Mouse (Mus musculus): ENCODE results near the gene Zfp36l2.

The Zfp36l2 gene

GRCm38 (mm10) chr17:84179026-84179972 is 8.4 kb downstream of the Zfp36l2 start:
- in situ Hi-C loops (cut with MboI, MseI), result no loop called here

GRCm38 (mm10) chr17:84177481-84177880 is 10.3 kb downstream of the Zfp36l2 start:
- in situ Hi-C loops (cut with MboI, MseI), result no loop called here

GRCm38 (mm10) chr17:84176446-84176845 is 11.3 kb downstream of the Zfp36l2 start:
- in situ Hi-C loops (cut with MboI, MseI), result no loop called here

- in situ Hi-C loops (cut with MboI, MseI), result no loop called here
Observed at GRCm38 (mm10) chr17:84175196-84175595, 12.6 kb downstream of the Zfp36l2 start.

- in situ Hi-C loops (cut with MboI, MseI), result no loop called here
Observed at GRCm38 (mm10) chr17:84167377-84167776, 20.4 kb downstream of the Zfp36l2 start.

- in situ Hi-C loops (cut with MboI, MseI), result no loop called here
Observed at GRCm38 (mm10) chr17:84166135-84166860, 21.4 kb downstream of the Zfp36l2 start.

GRCm38 (mm10) chr17:84165735-84166134 is 22.0 kb downstream of the Zfp36l2 start:
- in situ Hi-C loops (cut with MboI, MseI), result no loop called here

- in situ Hi-C loops (cut with MboI, MseI), result no loop called here
Observed at GRCm38 (mm10) chr17:84164146-84164545, 23.6 kb downstream of the Zfp36l2 start.

- in situ Hi-C loops (cut with MboI, MseI), result no loop called here
Observed at GRCm38 (mm10) chr17:84163066-84163785, 24.5 kb downstream of the Zfp36l2 start.

- in situ Hi-C loops (cut with MboI, MseI), result no loop called here
Observed at GRCm38 (mm10) chr17:84162211-84162760, 25.5 kb downstream of the Zfp36l2 start.

- in situ Hi-C loops (cut with MboI, MseI), result no loop called here
Observed at GRCm38 (mm10) chr17:84161231-84161854, 26.4 kb downstream of the Zfp36l2 start.

- in situ Hi-C loops (cut with MboI, MseI), result no loop called here
Observed at GRCm38 (mm10) chr17:84158891-84159290, 28.9 kb downstream of the Zfp36l2 start.

- in situ Hi-C loops (cut with MboI, MseI), result no loop called here
Observed at GRCm38 (mm10) chr17:84158461-84158795, 29.3 kb downstream of the Zfp36l2 start.

- in situ Hi-C loops (cut with MboI, MseI), result no loop called here
Observed at GRCm38 (mm10) chr17:84157743-84158460, 29.8 kb downstream of the Zfp36l2 start.

- in situ Hi-C loops (cut with MboI, MseI), result no loop called here
Observed at GRCm38 (mm10) chr17:84156748-84157742, 30.7 kb downstream of the Zfp36l2 start.

- in situ Hi-C loops (cut with MboI, MseI), result no loop called here
Observed at GRCm38 (mm10) chr17:84156227-84156573, 31.5 kb downstream of the Zfp36l2 start.

- in situ Hi-C loops (cut with MboI, MseI), result no loop called here
Observed at GRCm38 (mm10) chr17:84155516-84156226, 32.1 kb downstream of the Zfp36l2 start.

- in situ Hi-C loops (cut with MboI, MseI), result no loop called here
Observed at GRCm38 (mm10) chr17:84155029-84155338, 32.8 kb downstream of the Zfp36l2 start.
